Mouse (Mus musculus) brown adipose tissue, adult 24 weeks (tissue): Measurements from ENCODE around the gene Slc25a31. TPM values are rescaled to one million over a fixed set of nuclear protein-coding genes. Genes with fewer than 3 reads are reported as not detected.

Experiments used
- H3K27ac ChIP-seq: fragments of 200-500 bp; replicated peaks from 2 replicates; pipeline ENCODE4 v1.5.1; 2012; ENCODE audit warnings: low read depth, mild to moderate bottlenecking, low read length
- H3K4me1 ChIP-seq: fragments of 200-500 bp; 2 replicates; pipeline ENCODE4 v1.6.1; 2012; ENCODE audit warnings: low read length, mixed read lengths; ENCODE audit not compliant: control insufficient read depth, insufficient read depth, insufficient read length
- H3K4me3 ChIP-seq: fragments of 200-500 bp; 2 replicates; pipeline ENCODE4 v1.5.1; 2012; ENCODE audit warnings: low read depth, mild to moderate bottlenecking, low read length, moderate library complexity; ENCODE audit not compliant: insufficient read depth
- polyA plus RNA-seq: library from polyadenylated mRNA; stranded (reverse); fragments of >200 nt; gene quantifications from 2 replicates; pipeline ENCODE4 v1.2.4, GENCODE M21; 2012; ENCODE audit not compliant: missing spikeins, insufficient read depth, insufficient read length

The Slc25a31 gene
- polyA plus RNA-seq, result 0.48 TPM in 1 of 2 replicates, not detected in the other

GRCm38 (mm10) chr3:40708655-40709054 is at the start of gene Slc25a31:
Slc25a31 (plus strand) TSS chr3:40708855.
- no peak within 1 kb of the TSS for H3K4me3 ChIP-seq
- H3K4me1 ChIP-seq, result 0 out of 2 replicates have a peak, but pooled peaks cover 4% of the 10 kb centered on the region
- no peak within 1 kb of the TSS for H3K27ac ChIP-seq

GRCm38 (mm10) chr3:40660231-40660630 is 48.4 kb upstream of the Slc25a31 start:
- no peaks in the 10 kb centered on the region for H3K4me1 ChIP-seq
- no peak overlapping the region for H3K4me3 ChIP-seq
- no peak overlapping the region for H3K27ac ChIP-seq

GRCm38 (mm10) chr3:40666109-40666508 is 42.5 kb upstream of the Slc25a31 start:
- Histone ChIP-seq H3K4me3 (no peak overlapping the region), H3K4me1 (no peaks in the 10 kb centered on the region), H3K27ac (no peak overlapping the region)

GRCm38 (mm10) chr3:40666861-40667719 is 41.6 kb upstream of the Slc25a31 start:
- H3K4me3 ChIP-seq, result no peak overlapping the region

GRCm38 (mm10) chr3:40668889-40669288 is 39.8 kb upstream of the Slc25a31 start:
- H3K27ac ChIP-seq, result no peak overlapping the region
- H3K4me3 ChIP-seq, result no peak overlapping the region
- H3K4me1 ChIP-seq, result no peaks in the 10 kb centered on the region

More at GRCm38 (mm10) chr3:40666861-40667719, 41.6 kb upstream of the Slc25a31 start:
- Histone ChIP-seq H3K27ac (no peak overlapping the region), H3K4me1 (no peaks in the 10 kb centered on the region)

GRCm38 (mm10) chr3:40669395-40669794 is 39.3 kb upstream of the Slc25a31 start:
- Histone ChIP-seq H3K4me3 (no peak overlapping the region), H3K4me1 (no peaks in the 10 kb centered on the region), H3K27ac (no peak overlapping the region)

- Histone ChIP-seq H3K4me3 (no peak overlapping the region), H3K4me1 (no peaks in the 10 kb centered on the region), H3K27ac (no peak overlapping the region)
These were observed 35.1 kb upstream of the Slc25a31 start for GRCm38 (mm10) chr3:40673515-40673914.

GRCm38 (mm10) chr3:40674873-40675405 is 33.7 kb upstream of the Slc25a31 start:
- no peak overlapping the region for H3K4me3 ChIP-seq
- H3K4me1 ChIP-seq, result no peaks in the 10 kb centered on the region
- H3K27ac ChIP-seq, result no peak overlapping the region

- Histone ChIP-seq H3K4me1 (no peaks in the 10 kb centered on the region; the same call in 1 of the 2 replicates), H3K27ac (no peak overlapping the region), H3K4me3 (no peak overlapping the region)
These were observed 29.8 kb upstream of the Slc25a31 start for GRCm38 (mm10) chr3:40678856-40679255.

- Histone ChIP-seq H3K4me3 (no peak overlapping the region), H3K4me1 (peaks cover 4% of the 10 kb centered on the region), H3K27ac (no peak overlapping the region)
These were observed 26.3 kb upstream of the Slc25a31 start for GRCm38 (mm10) chr3:40682404-40682803.

GRCm38 (mm10) chr3:40683171-40683570 is 25.5 kb upstream of the Slc25a31 start:
- Histone ChIP-seq H3K4me1 (peaks cover 11% of the 10 kb centered on the region), H3K4me3 (no peak overlapping the region), H3K27ac (no peak overlapping the region)

- Histone ChIP-seq H3K4me1 (peaks cover 12% of the 10 kb centered on the region), H3K4me3 (no peak overlapping the region), H3K27ac (no peak overlapping the region)
These were observed 22.7 kb upstream of the Slc25a31 start for GRCm38 (mm10) chr3:40685855-40686515.

GRCm38 (mm10) chr3:40686836-40687235 is 21.8 kb upstream of the Slc25a31 start:
- Histone ChIP-seq H3K27ac (no peak overlapping the region), H3K4me3 (no peak overlapping the region), H3K4me1 (peaks cover 12% of the 10 kb centered on the region)

GRCm38 (mm10) chr3:40687588-40687987 is 21.1 kb upstream of the Slc25a31 start:
- Histone ChIP-seq H3K4me1 (peaks cover 12% of the 10 kb centered on the region), H3K4me3 (no peak overlapping the region), H3K27ac (no peak overlapping the region)

- H3K27ac ChIP-seq, result no peak overlapping the region
- peaks cover 13% of the 10 kb centered on the region for H3K4me1 ChIP-seq
- H3K4me3 ChIP-seq, result no peak overlapping the region
These were observed 17.1 kb upstream of the Slc25a31 start for GRCm38 (mm10) chr3:40691566-40691965.
